Mouse (Mus musculus): ENCODE data around the gene Plxnb3. TPM values are rescaled to one million over a fixed set of nuclear protein-coding genes. Genes with fewer than 3 reads are reported as not detected.
A peak's percentile ranks its signal among the peaks of the same experiment; 100 is the strongest.

Plxnb3 gene
- polyA plus RNA-seq, 1 experiment from 2014 or later = 0.07 TPM

- WGBS = 63% methylated on average over 10 of the region's 10 CpGs
- H3K4me2 ChIP-seq (ENCODE audit: low read depth, low read length) = no peak overlapping the region
- no peaks in the 10 kb centered on the region for H3K9me3 ChIP-seq (ENCODE audit: control insufficient read depth, low read length)
- no peaks in the 10 kb centered on the region for H3K27me3 ChIP-seq (ENCODE audit: control insufficient read depth, insufficient read depth, low read length)
- no peak overlapping the region for H3K9ac ChIP-seq (replicated peaks; ENCODE audit: low read depth, low read length)
- H3K27ac ChIP-seq (ENCODE audit: low read depth, low read length) = no peak overlapping the region
- peak; percentile 66 for ATAC-seq (ENCODE audit: low read depth)
- H3K4me3 ChIP-seq (ENCODE audit: low read depth, low read length) = no peak overlapping the region
- H3K36me3 ChIP-seq (ENCODE audit: control insufficient read depth, insufficient read depth, low read length) = peaks cover 9% of the 10 kb centered on the region; the same call in 1 of the 2 replicates
- no peaks in the 10 kb centered on the region for H3K4me1 ChIP-seq (ENCODE audit: control insufficient read depth, insufficient read depth, low read length)
Observed at GRCm38 (mm10) chrX:73774802-73775483, 18.1 kb downstream of the Plxnb3 start.

GRCm38 (mm10) chrX:73782227-73782626 lies 25.3 kb downstream of the Plxnb3 start:
- Histone ChIP-seq H3K36me3 (ENCODE audit: control insufficient read depth, insufficient read depth, low read length) (peaks cover 9% of the 10 kb centered on the region; the same call in 1 of the 2 replicates), H3K9ac (replicated peaks; ENCODE audit: low read depth, low read length) (no peak overlapping the region), H3K27me3 (ENCODE audit: control insufficient read depth, insufficient read depth, low read length) (no peaks in the 10 kb centered on the region), H3K9me3 (ENCODE audit: control insufficient read depth, low read length) (no peaks in the 10 kb centered on the region), H3K4me2 (ENCODE audit: low read depth, low read length) (no peak overlapping the region), H3K4me1 (ENCODE audit: control insufficient read depth, insufficient read depth, low read length) (peaks cover 8% of the 10 kb centered on the region; the same call in 1 of the 2 replicates), H3K27ac (ENCODE audit: low read depth, low read length) (no peak overlapping the region), H3K4me3 (ENCODE audit: low read depth, low read length) (no peak overlapping the region)
- 85% methylated on average over 3 of the region's 3 CpGs for WGBS
- no peak for ATAC-seq (ENCODE audit: low read depth)

- Histone ChIP-seq H3K27ac (ENCODE audit: low read depth, low read length) (no peak overlapping the region), H3K9ac (replicated peaks; ENCODE audit: low read depth, low read length) (peak overlapping the region; percentile 29), H3K4me1 (ENCODE audit: control insufficient read depth, insufficient read depth, low read length) (peaks cover 8% of the 10 kb centered on the region; the same call in 1 of the 2 replicates), H3K4me3 (ENCODE audit: low read depth, low read length) (peak overlapping the region; percentile 50), H3K27me3 (ENCODE audit: control insufficient read depth, insufficient read depth, low read length) (no peaks in the 10 kb centered on the region), H3K4me2 (ENCODE audit: low read depth, low read length) (peak overlapping the region; percentile 46), H3K9me3 (ENCODE audit: control insufficient read depth, low read length) (no peaks in the 10 kb centered on the region), H3K36me3 (ENCODE audit: control insufficient read depth, insufficient read depth, low read length) (no peaks in the 10 kb centered on the region)
- ATAC-seq (ENCODE audit: low read depth) = no peak
Observed at GRCm38 (mm10) chrX:73785666-73786065, 28.8 kb downstream of the Plxnb3 start.

GRCm38 (mm10) chrX:73786364-73787224 lies 29.7 kb downstream of the Plxnb3 start, which contains the start of the genes Idh3g and Ssr4:
Gene Idh3g (minus strand): TSS chrX:73786897.
Gene Ssr4 (plus strand): TSS chrX:73787028.
- peak; percentile 98 for ATAC-seq (ENCODE audit: low read depth)
- H3K9ac ChIP-seq (replicated peaks; ENCODE audit: low read depth, low read length) = peak within 1 kb of the TSS; percentile 68
- peak within 1 kb of the TSS; percentile 89 for H3K27ac ChIP-seq (ENCODE audit: low read depth, low read length)
- H3K9me3 ChIP-seq (ENCODE audit: control insufficient read depth, low read length) = no peaks in the 10 kb centered on the region
- H3K4me1 ChIP-seq (ENCODE audit: control insufficient read depth, insufficient read depth, low read length) = peaks cover 8% of the 10 kb centered on the region; the same call in 1 of the 2 replicates
- H3K36me3 ChIP-seq (ENCODE audit: control insufficient read depth, insufficient read depth, low read length) = no peaks in the 10 kb centered on the region
- H3K27me3 ChIP-seq (ENCODE audit: control insufficient read depth, insufficient read depth, low read length) = no peaks in the 10 kb centered on the region
- 12% methylated on average over 50 of the region's 52 CpGs for WGBS
- peak within 1 kb of the TSS; percentile 60 for H3K4me2 ChIP-seq (ENCODE audit: low read depth, low read length)
- peak within 1 kb of the TSS; percentile 50 for H3K4me3 ChIP-seq (ENCODE audit: low read depth, low read length)

GRCm38 (mm10) chrX:73787225-73787558 lies 30.3 kb downstream of the Plxnb3 start:
- WGBS = 19% methylated on average over 17 of the region's 22 CpGs
- H3K9me3 ChIP-seq (ENCODE audit: control insufficient read depth, low read length) = no peaks in the 10 kb centered on the region
- H3K9ac ChIP-seq (replicated peaks; ENCODE audit: low read depth, low read length) = peak overlapping the region; percentile 68
- H3K4me1 ChIP-seq (ENCODE audit: control insufficient read depth, insufficient read depth, low read length) = peaks cover 8% of the 10 kb centered on the region; the same call in 1 of the 2 replicates
- peak; percentile 12; the same call in 1 of the 2 replicates for ATAC-seq (ENCODE audit: low read depth)
- H3K4me3 ChIP-seq (ENCODE audit: low read depth, low read length) = peak overlapping the region; percentile 50
- no peaks in the 10 kb centered on the region for H3K36me3 ChIP-seq (ENCODE audit: control insufficient read depth, insufficient read depth, low read length)
- no peaks in the 10 kb centered on the region for H3K27me3 ChIP-seq (ENCODE audit: control insufficient read depth, insufficient read depth, low read length)
- H3K4me2 ChIP-seq (ENCODE audit: low read depth, low read length) = peak overlapping the region; percentile 60
- peak overlapping the region; percentile 89 for H3K27ac ChIP-seq (ENCODE audit: low read depth, low read length)

DNA sequence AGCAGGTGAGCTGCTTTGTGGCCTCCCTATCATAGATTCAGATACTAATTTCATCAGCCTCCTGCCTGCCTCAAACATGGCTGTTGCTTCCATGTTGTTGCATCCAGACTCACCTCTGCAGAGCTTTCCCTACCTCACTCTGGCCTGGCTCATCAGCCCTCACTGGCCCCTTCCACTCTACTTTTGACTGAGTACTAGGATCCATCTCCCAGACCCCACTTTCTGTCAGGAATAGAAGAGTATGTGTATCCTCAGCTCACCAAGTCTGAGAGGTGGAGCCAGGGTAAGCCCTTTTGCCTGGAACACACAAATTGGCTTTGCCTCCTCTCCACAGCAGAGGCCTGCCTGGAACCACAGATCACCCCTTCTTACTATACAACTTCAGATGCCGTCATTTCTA lies 31.6 kb downstream of the Plxnb3 start:
- Histone ChIP-seq H3K9me3 (ENCODE audit: control insufficient read depth, low read length) (no peaks in the 10 kb centered on the region), H3K4me2 (ENCODE audit: low read depth, low read length) (peak overlapping the region; percentile 60), H3K4me1 (ENCODE audit: control insufficient read depth, insufficient read depth, low read length) (peaks cover 8% of the 10 kb centered on the region; the same call in 1 of the 2 replicates), H3K9ac (replicated peaks; ENCODE audit: low read depth, low read length) (no peak overlapping the region), H3K4me3 (ENCODE audit: low read depth, low read length) (no peak overlapping the region), H3K27me3 (ENCODE audit: control insufficient read depth, insufficient read depth, low read length) (no peaks in the 10 kb centered on the region), H3K36me3 (ENCODE audit: control insufficient read depth, insufficient read depth, low read length) (no peaks in the 10 kb centered on the region), H3K27ac (ENCODE audit: low read depth, low read length) (no peak overlapping the region)
- WGBS = 100% methylated on average over 1 of the region's 1 CpGs
- ATAC-seq (ENCODE audit: low read depth) = no peak

DNA sequence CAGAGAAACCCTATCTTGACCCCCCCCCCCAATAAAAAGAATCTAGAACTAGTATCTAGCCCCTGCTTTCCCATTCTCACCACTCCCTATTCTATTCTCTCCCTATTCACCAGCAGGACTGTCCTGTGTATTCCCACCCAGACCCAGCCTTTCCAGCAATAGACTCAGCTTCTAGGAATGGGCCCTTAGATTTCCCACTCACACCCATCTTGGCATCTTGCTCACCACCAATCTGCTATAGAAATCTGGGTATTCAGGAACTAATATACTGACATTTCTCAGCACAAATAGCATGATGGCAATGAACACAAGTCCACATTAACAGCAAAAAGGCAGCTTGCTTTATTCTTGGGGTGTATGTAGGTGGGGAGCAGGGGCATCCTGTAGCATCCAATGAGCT lies 36.1 kb downstream of the Plxnb3 start:
- H3K27me3 ChIP-seq (ENCODE audit: control insufficient read depth, insufficient read depth, low read length) = no peaks in the 10 kb centered on the region
- no peak overlapping the region for H3K9ac ChIP-seq (replicated peaks; ENCODE audit: low read depth, low read length)
- H3K4me1 ChIP-seq (ENCODE audit: control insufficient read depth, insufficient read depth, low read length) = no peaks in the 10 kb centered on the region
- H3K9me3 ChIP-seq (ENCODE audit: control insufficient read depth, low read length) = no peaks in the 10 kb centered on the region
- no peak overlapping the region for H3K27ac ChIP-seq (ENCODE audit: low read depth, low read length)
- no peaks in the 10 kb centered on the region for H3K36me3 ChIP-seq (ENCODE audit: control insufficient read depth, insufficient read depth, low read length)
- no peak overlapping the region for H3K4me2 ChIP-seq (ENCODE audit: low read depth, low read length)
- H3K4me3 ChIP-seq (ENCODE audit: low read depth, low read length) = no peak overlapping the region
- ATAC-seq (ENCODE audit: low read depth) = no peak

GRCm38 (mm10) chrX:73793505-73793904 lies 36.6 kb downstream of the Plxnb3 start:
- H3K27me3 ChIP-seq (ENCODE audit: control insufficient read depth, insufficient read depth, low read length) = no peaks in the 10 kb centered on the region
- H3K4me3 ChIP-seq (ENCODE audit: low read depth, low read length) = no peak overlapping the region
- ATAC-seq (ENCODE audit: low read depth) = no peak
- no peaks in the 10 kb centered on the region for H3K36me3 ChIP-seq (ENCODE audit: control insufficient read depth, insufficient read depth, low read length)
- no peak overlapping the region for H3K4me2 ChIP-seq (ENCODE audit: low read depth, low read length)
- no peaks in the 10 kb centered on the region for H3K4me1 ChIP-seq (ENCODE audit: control insufficient read depth, insufficient read depth, low read length)
- no peak overlapping the region for H3K9ac ChIP-seq (replicated peaks; ENCODE audit: low read depth, low read length)
- 11% methylated on average over 1 of the region's 1 CpGs for WGBS
- no peaks in the 10 kb centered on the region for H3K9me3 ChIP-seq (ENCODE audit: control insufficient read depth, low read length)
- no peak overlapping the region for H3K27ac ChIP-seq (ENCODE audit: low read depth, low read length)

- no peaks in the 10 kb centered on the region for H3K27me3 ChIP-seq (ENCODE audit: control insufficient read depth, insufficient read depth, low read length)
- no peak overlapping the region for H3K4me3 ChIP-seq (ENCODE audit: low read depth, low read length)
- ATAC-seq (ENCODE audit: low read depth) = no peak
- no peak overlapping the region for H3K9ac ChIP-seq (replicated peaks; ENCODE audit: low read depth, low read length)
- H3K4me2 ChIP-seq (ENCODE audit: low read depth, low read length) = no peak overlapping the region
- no peak overlapping the region for H3K27ac ChIP-seq (ENCODE audit: low read depth, low read length)
- H3K9me3 ChIP-seq (ENCODE audit: control insufficient read depth, low read length) = no peaks in the 10 kb centered on the region
- 96% methylated on average over 2 of the region's 2 CpGs for WGBS
- no peaks in the 10 kb centered on the region for H3K36me3 ChIP-seq (ENCODE audit: control insufficient read depth, insufficient read depth, low read length)
- no peaks in the 10 kb centered on the region for H3K4me1 ChIP-seq (ENCODE audit: control insufficient read depth, insufficient read depth, low read length)
Observed at GRCm38 (mm10) chrX:73797511-73797910, 40.6 kb downstream of the Plxnb3 start.

Data from neural tube, embryonic 14.5 days (tissue).